ENCODE assay signal across 9 mouse cellular contexts in the genomic region with DNA sequence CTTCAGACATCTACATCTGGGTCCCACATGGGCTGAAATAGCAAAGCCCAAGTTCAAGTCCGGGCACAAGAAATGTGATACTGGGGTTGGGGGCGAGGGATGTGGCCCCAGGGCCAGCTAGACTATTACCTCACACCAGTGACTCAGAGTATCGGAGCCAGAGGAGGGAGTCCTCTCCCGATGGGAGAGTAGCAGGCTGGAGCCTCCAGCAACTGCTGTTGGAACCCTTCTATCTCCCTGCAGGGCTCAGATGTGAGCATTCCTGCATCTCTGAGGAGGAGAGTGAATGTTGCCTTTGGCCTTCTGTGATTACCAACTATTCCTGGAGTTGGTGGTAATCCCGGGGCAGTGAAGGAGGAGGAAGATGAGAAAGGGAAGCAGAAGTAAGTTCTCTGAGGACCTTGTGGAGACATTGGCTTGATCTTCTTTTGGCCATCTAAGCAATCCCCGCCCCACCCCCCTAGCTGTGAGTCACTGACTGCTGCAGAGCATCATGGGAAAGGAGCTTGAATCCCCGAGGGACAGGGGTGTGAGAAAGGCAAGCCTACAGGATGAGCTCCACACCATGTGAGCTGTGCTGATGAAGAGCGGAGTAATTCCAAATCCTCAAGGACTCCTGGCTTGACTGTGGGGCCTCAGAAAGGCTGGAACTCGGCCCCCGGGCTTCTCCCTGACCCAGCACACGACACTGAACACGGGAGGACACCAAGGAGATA.
A peak's percentile ranks its signal among the peaks of the same experiment; 100 is the strongest.
DNase-seq lines count a peak whose midpoint lies in the region; ATAC-seq and TF ChIP-seq lines count a peak whose summit lies in the region.
"Had no signal": no experiment of that assay in that cellular context is flagged by ENCODE, and none has a peak within 500 bp of the region (broad histone marks: within the 10 kb centered on the region; RNA-seq: fewer than 3 reads in every experiment).

No protein-coding gene starts in this region.

- H3K27ac ChIP-seq in hindbrain, postnatal 0 days = peak overlapping the region; percentile 21; the same call in 1 of the 2 replicates
- H3K27ac ChIP-seq in hindbrain, embryonic 13.5 days = no peak overlapping the region
- peak overlapping the region; percentile 23; the same call in 1 of the 2 replicates for H3K27ac ChIP-seq in neural tube, embryonic 15.5 days (replicated peaks)
- no peak overlapping the region for H3K27ac ChIP-seq in forebrain, postnatal 0 days (ENCODE audit: low read depth, low read length)

- no peak overlapping the region for H3K4me3 ChIP-seq in hindbrain, postnatal 0 days (ENCODE audit: low read length)
- H3K4me3 ChIP-seq in hindbrain, embryonic 13.5 days = no peak overlapping the region
- no peak overlapping the region for H3K4me3 ChIP-seq in neural tube, embryonic 15.5 days (replicated peaks)
- H3K4me3 ChIP-seq in forebrain, postnatal 0 days (ENCODE audit: low read depth, low read length) = no peak overlapping the region
- H3K4me3 ChIP-seq: megakaryocyte, embryonic 14.5 days had no signal

- WGBS in hindbrain, postnatal 0 days = 80% methylated on average over 12 of the region's 12 CpGs
- WGBS in hindbrain, embryonic 13.5 days = 76% methylated on average over 12 of the region's 12 CpGs
- WGBS in neural tube, embryonic 15.5 days = 79% methylated on average over 12 of the region's 12 CpGs
- 80% methylated on average over 12 of the region's 12 CpGs for WGBS in forebrain, postnatal 0 days

- no peaks in the 10 kb centered on the region for H3K27me3 ChIP-seq in hindbrain, postnatal 0 days (ENCODE audit: insufficient read depth, low read length)
- H3K27me3 ChIP-seq in hindbrain, embryonic 13.5 days = peaks cover 8% of the 10 kb centered on the region; the same call in 1 of the 2 replicates
- no peaks in the 10 kb centered on the region for H3K27me3 ChIP-seq in neural tube, embryonic 15.5 days (replicated peaks)
- H3K27me3 ChIP-seq in forebrain, postnatal 0 days (ENCODE audit: insufficient read depth, low read length) = no peaks in the 10 kb centered on the region

- no peak overlapping the region for H3K9ac ChIP-seq in hindbrain, postnatal 0 days (replicated peaks; ENCODE audit: low read length)
- H3K9ac ChIP-seq in hindbrain, embryonic 13.5 days = no peak overlapping the region
- no peak overlapping the region for H3K9ac ChIP-seq in neural tube, embryonic 15.5 days (replicated peaks)
- H3K9ac ChIP-seq in forebrain, postnatal 0 days = no peak overlapping the region

- H3K4me2 ChIP-seq in hindbrain, postnatal 0 days (ENCODE audit: low read depth, low read length) = no peak overlapping the region
- H3K4me2 ChIP-seq in hindbrain, embryonic 13.5 days = no peak overlapping the region
- no peak overlapping the region for H3K4me2 ChIP-seq in neural tube, embryonic 15.5 days
- no peak overlapping the region for H3K4me2 ChIP-seq in forebrain, postnatal 0 days (ENCODE audit: low read depth)

- H3K36me3 ChIP-seq in hindbrain, postnatal 0 days (ENCODE audit: insufficient read depth, low read length) = no peaks in the 10 kb centered on the region
- no peaks in the 10 kb centered on the region for H3K36me3 ChIP-seq in hindbrain, embryonic 13.5 days
- H3K36me3 ChIP-seq in neural tube, embryonic 15.5 days = no peaks in the 10 kb centered on the region
- no peaks in the 10 kb centered on the region for H3K36me3 ChIP-seq in forebrain, postnatal 0 days (ENCODE audit: insufficient read depth)

- no peaks in the 10 kb centered on the region for H3K9me3 ChIP-seq in hindbrain, postnatal 0 days (ENCODE audit: low read length)
- H3K9me3 ChIP-seq in hindbrain, embryonic 13.5 days = 0 out of 2 replicates have a peak, but pooled peaks cover 4% of the 10 kb centered on the region
- H3K9me3 ChIP-seq in neural tube, embryonic 15.5 days (replicated peaks) = no peaks in the 10 kb centered on the region
- no peaks in the 10 kb centered on the region for H3K9me3 ChIP-seq in forebrain, postnatal 0 days (ENCODE audit: low read length)

- DNase-seq in hindbrain, postnatal 0 days (ENCODE audit: low spot score) = no peak
- peak; percentile 45 for DNase-seq in adrenal gland, adult 8-10 months
- peak; percentile 69 for DNase-seq in kidney, postnatal 10 days
- DNase-seq in forebrain, postnatal 0 days = no peak
- no peak for DNase-seq in cerebellum, adult 11-12 months

- H3K4me1 ChIP-seq in hindbrain, postnatal 0 days (ENCODE audit: insufficient read depth, low read length) = peaks cover 6% of the 10 kb centered on the region
- peaks cover 33% of the 10 kb centered on the region for H3K4me1 ChIP-seq in hindbrain, embryonic 13.5 days (replicated peaks)
- H3K4me1 ChIP-seq in neural tube, embryonic 15.5 days = peaks cover 18% of the 10 kb centered on the region
- no peaks in the 10 kb centered on the region for H3K4me1 ChIP-seq in forebrain, postnatal 0 days (ENCODE audit: insufficient read depth)
- H3K4me1 ChIP-seq: megakaryocyte, embryonic 14.5 days had no signal

- ATAC-seq in hindbrain, postnatal 0 days = no peak
- ATAC-seq in hindbrain, embryonic 13.5 days (ENCODE audit: low FRiP score) = no peak
- peak; percentile 59 for ATAC-seq in granulocyte monocyte progenitor cell, adult 5-6 weeks (replicated peaks; ENCODE audit: poor library complexity, severe bottlenecking)
- no peak for ATAC-seq in neural tube, embryonic 15.5 days (ENCODE audit: low FRiP score)
- no peak for ATAC-seq in forebrain, postnatal 0 days

- TF ChIP-seq CTCF in hindbrain, postnatal 0 days (IDR thresholded peaks at IDR 0.05; ENCODE audit: low read depth) = no peak
- no peak for TF ChIP-seq CTCF in forebrain, postnatal 0 days (IDR thresholded peaks at IDR 0.05; ENCODE audit: low read depth)

Comparison
In these comparisons a context has a peak if more than half of its experiments do, and no peak if none do; other contexts are left out.
1. H3K27ac ChIP-seq: peak in hindbrain, postnatal 0 days (single experiment) and neural tube, embryonic 15.5 days (single experiment); none in hindbrain, embryonic 13.5 days (single experiment) and forebrain, postnatal 0 days (single experiment).
2. DNase-seq: peak in adrenal gland, adult 8-10 months (single experiment) and kidney, postnatal 10 days (single experiment); none in hindbrain, postnatal 0 days (single experiment), forebrain, postnatal 0 days (single experiment) and cerebellum, adult 11-12 months (single experiment).